Comparison of ENCODE assay signal across 8 mouse cellular contexts in the genomic region with DNA sequence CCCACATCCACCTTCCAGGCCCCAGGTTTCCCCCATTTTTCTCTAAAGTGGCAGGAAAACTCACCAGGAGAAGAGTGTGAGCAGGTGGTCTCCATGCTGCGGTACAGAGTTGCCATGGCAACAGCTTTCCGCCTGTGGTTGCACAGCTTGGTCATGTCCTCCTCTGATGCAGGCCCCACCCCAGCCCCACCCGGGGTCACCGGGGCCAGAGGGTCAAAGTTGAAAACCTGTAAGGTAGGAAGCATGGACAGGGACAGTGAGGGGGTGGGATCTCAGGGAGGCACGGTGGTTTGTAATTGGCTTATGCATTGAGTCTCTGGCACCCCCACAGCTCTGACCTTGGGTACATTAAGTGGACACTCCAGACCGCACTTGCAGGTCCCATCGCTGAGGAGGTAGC. TPM values are rescaled to one million over a fixed set of nuclear protein-coding genes. Genes with fewer than 3 reads are reported as not detected.
DNase-seq lines count a peak whose midpoint lies in the region; ATAC-seq and TF ChIP-seq lines count a peak whose summit lies in the region.

No protein-coding gene starts in this region.

- peak overlapping the region; percentile 65; the same call in 1 of the 2 replicates for H3K4me3 ChIP-seq in lung, embryonic 14.5 days (ENCODE audit: low read depth, low read length)
- 0 out of 2 replicates have a peak overlapping the region, but pooled peaks have one; percentile 59 for H3K4me3 ChIP-seq in embryonic facial prominence, embryonic 14.5 days (ENCODE audit: low read depth, low read length)
- H3K4me3 ChIP-seq in neural tube, embryonic 12.5 days: peak overlapping the region; percentile 72; the same call in 1 of the 2 replicates

- H3K4me2 ChIP-seq in lung, embryonic 14.5 days: peak overlapping the region; percentile 83
- peak overlapping the region; percentile 95 for H3K4me2 ChIP-seq in embryonic facial prominence, embryonic 14.5 days (ENCODE audit: low read depth, low read length)
- H3K4me2 ChIP-seq in neural tube, embryonic 12.5 days (replicated peaks): peak overlapping the region; percentile 88

- DNase-seq in lung, embryonic 14.5 days: no peak
- no peak for DNase-seq in lung, postnatal 25 days (ENCODE audit: low spot score)
- no peak for DNase-seq in embryonic facial prominence, embryonic 14.5 days (ENCODE audit: low spot score)
- peak; percentile 25 for DNase-seq in kidney, postnatal 14 days
- DNase-seq in spleen, postnatal 36 days (ENCODE audit: low spot score in 2 of 2): no peak
- no peak for DNase-seq in urinary bladder, postnatal 14 days (ENCODE audit: low spot score)
- DNase-seq in gastrocnemius, postnatal 4 days (ENCODE audit: low spot score in 2 of 2): no peak

- H3K9me3 ChIP-seq in lung, embryonic 14.5 days (ENCODE audit: low read depth, low read length): no peaks in the 10 kb centered on the region
- H3K9me3 ChIP-seq in embryonic facial prominence, embryonic 14.5 days (ENCODE audit: control insufficient read depth, low read length): no peaks in the 10 kb centered on the region
- H3K9me3 ChIP-seq in neural tube, embryonic 12.5 days: no peaks in the 10 kb centered on the region

- ATAC-seq in lung, embryonic 14.5 days (ENCODE audit: insufficient read depth): no peak
- ATAC-seq in embryonic facial prominence, embryonic 14.5 days (ENCODE audit: low read depth): no peak
- no peak for ATAC-seq in neural tube, embryonic 12.5 days (ENCODE audit: low FRiP score, low read depth)

- no peak overlapping the region for H3K27ac ChIP-seq in lung, embryonic 14.5 days (ENCODE audit: low read depth)
- H3K27ac ChIP-seq in embryonic facial prominence, embryonic 14.5 days (replicated peaks; ENCODE audit: low read depth, low read length): no peak overlapping the region
- H3K27ac ChIP-seq in neural tube, embryonic 12.5 days: no peak overlapping the region

- H3K4me1 ChIP-seq in lung, embryonic 14.5 days (ENCODE audit: insufficient read depth): peaks cover 25% of the 10 kb centered on the region; the same call in 1 of the 2 replicates
- peaks cover 20% of the 10 kb centered on the region for H3K4me1 ChIP-seq in embryonic facial prominence, embryonic 14.5 days (ENCODE audit: control insufficient read depth, insufficient read depth, low read length)
- H3K4me1 ChIP-seq in neural tube, embryonic 12.5 days: peaks cover 44% of the 10 kb centered on the region

- 50% methylated on average over 7 of the region's 7 CpGs for WGBS in lung, embryonic 14.5 days
- 57% methylated on average over 7 of the region's 7 CpGs for WGBS in embryonic facial prominence, embryonic 14.5 days
- WGBS in neural tube, embryonic 12.5 days: 63% methylated on average over 7 of the region's 7 CpGs

- no peaks in the 10 kb centered on the region; the same call in 1 of the 2 replicates for H3K27me3 ChIP-seq in lung, embryonic 14.5 days (ENCODE audit: insufficient read depth, low read length)
- H3K27me3 ChIP-seq in embryonic facial prominence, embryonic 14.5 days (replicated peaks; ENCODE audit: control insufficient read depth, insufficient read depth, low read length): no peaks in the 10 kb centered on the region
- H3K27me3 ChIP-seq in neural tube, embryonic 12.5 days (replicated peaks): no peaks in the 10 kb centered on the region

- no peak overlapping the region for H3K9ac ChIP-seq in lung, embryonic 14.5 days
- peak overlapping the region; percentile 41; the same call in 1 of the 2 replicates for H3K9ac ChIP-seq in embryonic facial prominence, embryonic 14.5 days (ENCODE audit: low read depth, low read length)
- peak overlapping the region; percentile 86; the same call in 1 of the 2 replicates for H3K9ac ChIP-seq in neural tube, embryonic 12.5 days

- TF ChIP-seq CTCF in lung, embryonic 14.5 days (IDR thresholded peaks at IDR 0.05; ENCODE audit: low read depth): no peak

- H3K36me3 ChIP-seq in lung, embryonic 14.5 days (ENCODE audit: insufficient read depth): peaks cover 58% of the 10 kb centered on the region
- peaks cover 56% of the 10 kb centered on the region for H3K36me3 ChIP-seq in embryonic facial prominence, embryonic 14.5 days (ENCODE audit: control insufficient read depth, insufficient read depth, low read length)
- peaks cover 57% of the 10 kb centered on the region for H3K36me3 ChIP-seq in neural tube, embryonic 12.5 days

RNA-seq across cellular contexts. Expression of gene Mbd6, which starts 2.1 kb away (rescaled TPM):
- polyA plus RNA-seq in lung, embryonic 14.5 days (2014; fragmentation: Nextera tagmentation; extraction: Ambion mirVana): 19.1 and 19.4 TPM in 2 replicates
- polyA plus RNA-seq in embryonic facial prominence, embryonic 14.5 days (2014; fragmentation: Nextera tagmentation; extraction: Ambion mirVana): 15.8 and 17.6 TPM in 2 replicates
- polyA plus RNA-seq in neural tube, embryonic 12.5 days (2016; fragmentation: Nextera tagmentation; extraction: Ambion mirVana): 18.4 and 20.5 TPM in 2 replicates
- 10 to 100 TPM; 34.2 to 41.9 TPM for total RNA-seq in gastrocnemius, postnatal 4 days (2021)

RNA-seq across cellular contexts. Expression of gene Dctn2, which starts 20.6 kb away (rescaled TPM):
- polyA plus RNA-seq in lung, embryonic 14.5 days (2014; fragmentation: Nextera tagmentation; extraction: Ambion mirVana): 158 and 160 TPM in 2 replicates
- polyA plus RNA-seq in embryonic facial prominence, embryonic 14.5 days (2014; fragmentation: Nextera tagmentation; extraction: Ambion mirVana): 166 and 186 TPM in 2 replicates
- 273 and 277 TPM in 2 replicates for polyA plus RNA-seq in neural tube, embryonic 12.5 days (2016; fragmentation: Nextera tagmentation; extraction: Ambion mirVana)
- 100 to 1,000 TPM; 145 to 146 TPM for total RNA-seq in gastrocnemius, postnatal 4 days (2021)

RNA-seq across cellular contexts. Expression of gene Kif5a, which starts 23.6 kb away (rescaled TPM):
- 0.64 and 1.0 TPM in 2 replicates for polyA plus RNA-seq in lung, embryonic 14.5 days (2014; fragmentation: Nextera tagmentation; extraction: Ambion mirVana)
- 13.7 and 14.6 TPM in 2 replicates for polyA plus RNA-seq in embryonic facial prominence, embryonic 14.5 days (2014; fragmentation: Nextera tagmentation; extraction: Ambion mirVana)
- 72.7 and 81.6 TPM in 2 replicates for polyA plus RNA-seq in neural tube, embryonic 12.5 days (2016; fragmentation: Nextera tagmentation; extraction: Ambion mirVana)
- total RNA-seq in gastrocnemius, postnatal 4 days (2021): 1 to 10 TPM; 1.2 to 1.4 TPM

RNA-seq across cellular contexts. Expression of gene Mars, which starts 24.9 kb away (rescaled TPM):
- polyA plus RNA-seq in lung, embryonic 14.5 days (2014; fragmentation: Nextera tagmentation; extraction: Ambion mirVana): 128 and 132 TPM in 2 replicates
- polyA plus RNA-seq in embryonic facial prominence, embryonic 14.5 days (2014; fragmentation: Nextera tagmentation; extraction: Ambion mirVana): 106 and 108 TPM in 2 replicates
- 145 and 146 TPM in 2 replicates for polyA plus RNA-seq in neural tube, embryonic 12.5 days (2016; fragmentation: Nextera tagmentation; extraction: Ambion mirVana)
- 10 to 100 TPM; 47.5 to 48.0 TPM for total RNA-seq in gastrocnemius, postnatal 4 days (2021)

RNA-seq across cellular contexts. Expression of gene Arhgap9, which starts 35.0 kb away (rescaled TPM):
- 3.2 and 4.2 TPM in 2 replicates for polyA plus RNA-seq in lung, embryonic 14.5 days (2014; fragmentation: Nextera tagmentation; extraction: Ambion mirVana)
- polyA plus RNA-seq in embryonic facial prominence, embryonic 14.5 days (2014; fragmentation: Nextera tagmentation; extraction: Ambion mirVana): 3.7 and 4.4 TPM in 2 replicates
- 1.7 and 2.0 TPM in 2 replicates for polyA plus RNA-seq in neural tube, embryonic 12.5 days (2016; fragmentation: Nextera tagmentation; extraction: Ambion mirVana)
- total RNA-seq in gastrocnemius, postnatal 4 days (2021): 1 to 10 TPM; 2.8 to 3.9 TPM
